Mouse (Mus musculus) neutrophil, adult 83 days (primary cell): ENCODE data around the gene Kdm8. TPM values are rescaled to one million over a fixed set of nuclear protein-coding genes. Genes with fewer than 3 reads are reported as not detected.

Source experiments
- total RNA-seq, 2 experiments: library from RNA; stranded (reverse); gene quantifications; one replicate each; pipeline ENCODE4 v1.2.4; 2023

Kdm8 gene
- 1 to 10 TPM; 3.6 to 5.0 TPM for total RNA-seq

GRCm38 (mm10) chr7:125444464-125445401, at the start of gene Kdm8:
Kdm8 (plus strand) TSS chr7:125444676.

DNA sequence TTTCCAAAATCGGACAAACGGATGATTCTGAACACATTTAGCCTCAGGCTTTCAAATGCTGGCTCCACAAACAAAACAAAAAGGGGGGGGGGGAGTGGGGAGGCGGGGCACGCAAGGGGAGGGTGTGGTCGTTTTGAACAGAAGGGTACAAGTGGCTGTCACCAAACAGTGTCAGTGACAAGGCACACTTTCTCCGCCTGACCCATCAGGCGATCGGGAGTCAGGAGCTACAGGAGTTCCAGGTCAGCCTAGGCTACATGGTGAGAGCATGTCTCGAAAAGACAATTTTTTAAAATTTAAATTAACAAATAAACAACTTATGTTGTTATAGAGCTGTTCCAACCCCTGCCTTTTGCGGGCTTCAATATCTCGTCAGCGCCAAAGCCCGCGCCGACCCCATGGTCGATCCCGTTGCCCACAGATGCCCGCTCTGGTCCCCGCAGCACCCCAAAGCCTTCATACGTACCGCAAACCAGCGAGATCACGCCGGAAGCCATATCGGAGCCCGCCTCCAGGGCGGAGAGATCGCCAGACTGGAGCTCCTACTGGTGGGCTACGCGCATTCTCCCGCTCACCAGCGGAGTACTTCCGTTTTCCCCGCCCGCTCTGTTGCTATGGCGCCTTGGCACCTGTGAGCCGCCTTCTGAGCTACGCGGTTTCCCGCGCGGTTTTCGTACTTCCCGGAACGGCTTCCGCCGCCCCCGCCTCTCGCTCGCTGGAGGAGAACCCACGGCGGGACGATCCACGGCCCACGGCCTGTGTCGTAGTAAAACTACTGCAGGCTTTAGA, 46.7 kb downstream of the Kdm8 start, which contains the start of gene Nsmce1:
TSS of gene Nsmce1 (minus strand) at position 650 of the 789 bp plus-strand sequence.

Other genes starting within 250 kb of the Kdm8 start
- gene Nsmce1, start 46.9 kb downstream of the Kdm8 start, total RNA-seq = 10 to 100 TPM; 18.5 to 22.2 TPM
- gene Il4ra, start 107.4 kb downstream of the Kdm8 start, total RNA-seq = 10 to 100 TPM; 37.7 to 46.3 TPM
- 1 to 10 TPM in 1 of 2 experiments, under 1 TPM in 1; 0.90 to 1.6 TPM for gene Il21r, start 158.8 kb downstream of the Kdm8 start, total RNA-seq